Mouse (Mus musculus) hematopoietic stem cell, adult 5-6 weeks (primary cell): ENCODE data around the gene Rtl10. TPM values are rescaled to one million over a fixed set of nuclear protein-coding genes. Genes with fewer than 3 reads are reported as not detected.

Experiments used
- ATAC-seq, 2 experiments: fragments of 125-278 bp in 1 of 2; replicated peaks in 1 of 2; 2 replicates each; pipeline ENCODE4 v1.8.0; 2016 to 2017; ENCODE audit warnings: inconsistent platforms in 2 of 2, mild to moderate bottlenecking in 2 of 2, moderate number of reproducible peaks in 2 of 2, low read depth in 1 of 2, moderate TSS enrichment in 1 of 2; ENCODE audit not compliant: low FRiP score in 2 of 2, poor library complexity in 2 of 2, severe bottlenecking in 2 of 2, insufficient read depth in 1 of 2, low TSS enrichment in 1 of 2
- total RNA-seq: library from RNA; stranded (forward); fragments of 172-1452, 232-1000 nt; gene quantifications from 2 replicates; pipeline ENCODE4 v1.2.3, GENCODE M21; 2017

The Rtl10 gene
- total RNA-seq, 1 experiment from 2014 or later: 8.4 TPM

GRCm38 (mm10) chr16:18474021-18474420 lies 24.7 kb upstream of the Rtl10 start:
- ATAC-seq: no peak

DNA sequence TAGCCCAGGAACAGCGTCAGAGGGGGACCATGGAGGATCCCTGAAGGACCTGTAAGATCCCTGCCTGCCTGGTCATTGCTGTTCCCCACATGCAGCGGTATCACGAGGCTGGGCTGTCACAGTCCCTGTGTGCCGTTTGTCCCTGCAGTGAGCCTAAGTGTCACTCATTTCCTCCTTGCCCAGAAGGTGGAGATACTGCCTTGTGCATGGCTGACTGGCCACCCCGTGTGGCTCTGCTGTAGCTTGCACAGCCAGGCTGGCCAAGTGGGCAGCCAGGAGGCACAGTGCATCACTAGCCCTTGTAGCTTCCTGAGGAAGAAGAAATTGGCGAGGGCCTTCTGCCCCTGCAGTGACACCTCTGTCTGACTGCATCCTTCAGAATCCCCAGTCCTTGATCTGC lies 20.7 kb upstream of the Rtl10 start:
- ATAC-seq: no peak

DNA sequence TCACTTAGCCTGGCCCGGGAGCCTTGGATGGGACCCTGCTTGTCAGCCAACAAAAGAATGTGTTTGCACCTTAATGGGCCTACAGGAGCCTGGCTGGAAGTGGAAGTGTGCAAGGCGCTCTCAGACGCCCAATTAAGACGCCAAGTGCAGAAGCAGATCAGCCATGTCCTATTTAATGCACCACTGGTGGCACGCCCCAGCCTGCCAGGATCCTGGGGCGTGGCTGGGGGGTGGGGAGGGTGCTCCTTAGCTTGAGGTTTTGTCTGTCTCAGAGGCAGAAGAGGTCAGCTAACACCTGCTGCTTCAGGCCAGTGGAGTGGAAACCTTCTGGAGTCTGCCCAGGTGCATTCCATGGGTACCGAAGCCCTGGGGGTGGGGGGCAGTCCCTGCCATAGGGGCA lies 19.0 kb upstream of the Rtl10 start:
- no peak for ATAC-seq

DNA sequence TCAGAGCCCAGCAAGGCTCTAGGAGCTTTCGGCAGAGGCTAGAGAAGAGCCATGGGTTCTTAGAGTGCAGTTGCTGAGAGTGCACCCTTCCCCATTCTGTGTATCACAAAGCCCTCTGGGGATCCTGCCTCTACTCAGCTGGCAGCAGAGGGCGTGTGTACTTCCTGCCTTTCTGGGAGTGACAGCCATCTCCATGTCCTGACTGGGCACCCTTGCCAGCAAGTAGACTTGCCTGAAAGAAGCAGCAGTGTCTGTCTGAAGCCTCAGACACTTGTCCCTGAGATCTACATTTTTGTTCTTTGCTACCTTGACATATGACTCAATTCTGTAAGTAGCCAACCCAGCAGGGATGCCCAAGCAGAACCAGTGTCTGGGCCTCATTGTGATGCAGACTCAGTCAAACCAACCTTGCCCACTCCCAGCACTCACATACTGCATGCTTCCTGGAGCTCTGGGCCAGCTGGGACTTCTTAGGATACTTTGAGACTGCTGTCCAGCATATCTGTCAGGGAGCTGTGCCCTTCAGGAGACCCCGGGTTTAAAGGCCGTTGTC lies 17.7 kb upstream of the Rtl10 start:
- ATAC-seq: no peak

- ATAC-seq: no peak
Measured at GRCm38 (mm10) chr16:18482431-18482830, 16.3 kb upstream of the Rtl10 start.

- no peak for ATAC-seq
Measured at GRCm38 (mm10) chr16:18483839-18484238, 14.9 kb upstream of the Rtl10 start.

DNA sequence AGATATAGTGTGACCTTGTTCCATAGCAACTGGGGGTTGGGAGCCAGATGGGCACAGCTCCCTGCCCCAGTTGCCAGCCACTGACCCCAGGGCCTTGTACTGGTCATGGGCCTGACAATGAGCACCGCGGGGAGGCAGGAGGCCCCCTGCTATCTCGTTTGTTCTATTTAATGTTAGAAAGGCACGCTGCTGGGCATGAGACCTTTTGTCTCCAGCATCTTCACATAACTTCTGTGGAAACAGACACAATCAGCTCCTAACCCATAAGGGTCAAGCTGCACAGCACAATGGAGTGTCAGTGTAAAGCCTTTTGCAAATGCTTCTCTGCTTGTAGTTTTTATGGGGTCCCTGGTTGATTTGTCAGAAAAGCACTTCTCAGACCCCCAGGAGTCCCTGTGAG lies 14.3 kb upstream of the Rtl10 start:
- no peak for ATAC-seq

DNA sequence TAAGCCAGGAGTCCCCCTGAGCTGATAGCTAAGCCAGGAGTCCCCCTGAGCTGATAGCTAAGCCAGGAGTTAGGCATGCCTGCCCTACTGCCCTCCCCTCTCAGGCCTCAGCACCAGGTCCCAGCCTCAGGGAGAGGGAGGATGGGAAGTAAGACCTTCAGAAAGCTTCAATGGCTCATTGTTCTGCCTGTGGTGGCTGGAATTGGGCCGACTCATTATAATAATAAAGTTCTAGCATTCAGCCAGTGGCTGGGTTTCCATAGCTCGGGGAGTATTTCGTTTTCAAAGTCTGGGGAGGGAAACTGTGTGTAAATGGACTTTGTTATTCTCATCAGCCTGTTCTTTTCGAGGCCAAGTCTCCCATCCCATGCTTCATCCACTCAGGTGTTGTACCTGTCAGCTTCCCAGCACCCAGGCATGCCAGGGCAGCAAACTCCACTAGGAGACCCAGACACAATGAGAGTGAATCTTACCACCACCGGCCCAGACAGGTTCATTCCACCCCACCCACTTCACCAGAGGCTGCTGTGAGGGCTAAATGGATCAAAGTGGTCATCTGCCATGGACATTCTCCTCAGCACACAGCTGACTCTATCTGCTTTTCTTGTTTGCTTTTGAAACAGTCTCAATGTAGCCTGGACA lies 13.8 kb upstream of the Rtl10 start:
- ATAC-seq: no peak

GRCm38 (mm10) chr16:18486126-18486525 lies 12.6 kb upstream of the Rtl10 start:
- ATAC-seq: no peak

GRCm38 (mm10) chr16:18490281-18490680 lies 8.4 kb upstream of the Rtl10 start:
- ATAC-seq: no peak

DNA sequence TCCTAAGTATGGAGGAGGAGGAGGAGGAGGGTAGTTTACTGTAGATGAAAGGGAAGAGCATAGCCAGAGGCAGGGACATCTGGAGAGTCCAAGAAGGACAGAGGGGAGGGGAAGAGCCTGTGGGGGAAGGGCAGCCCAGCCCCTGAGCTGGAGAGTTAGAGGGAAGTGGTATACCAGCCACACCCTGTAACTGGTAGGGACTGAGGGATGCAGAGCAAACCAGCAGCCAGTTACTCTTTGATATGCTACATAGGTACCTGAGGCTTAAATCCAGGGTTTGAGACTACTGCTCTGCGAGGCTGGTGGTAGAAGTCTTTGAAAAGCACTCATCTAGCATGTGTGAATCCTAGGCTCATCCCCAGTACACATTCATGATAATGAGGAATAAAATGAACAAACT lies 7.8 kb upstream of the Rtl10 start:
- no peak for ATAC-seq

DNA sequence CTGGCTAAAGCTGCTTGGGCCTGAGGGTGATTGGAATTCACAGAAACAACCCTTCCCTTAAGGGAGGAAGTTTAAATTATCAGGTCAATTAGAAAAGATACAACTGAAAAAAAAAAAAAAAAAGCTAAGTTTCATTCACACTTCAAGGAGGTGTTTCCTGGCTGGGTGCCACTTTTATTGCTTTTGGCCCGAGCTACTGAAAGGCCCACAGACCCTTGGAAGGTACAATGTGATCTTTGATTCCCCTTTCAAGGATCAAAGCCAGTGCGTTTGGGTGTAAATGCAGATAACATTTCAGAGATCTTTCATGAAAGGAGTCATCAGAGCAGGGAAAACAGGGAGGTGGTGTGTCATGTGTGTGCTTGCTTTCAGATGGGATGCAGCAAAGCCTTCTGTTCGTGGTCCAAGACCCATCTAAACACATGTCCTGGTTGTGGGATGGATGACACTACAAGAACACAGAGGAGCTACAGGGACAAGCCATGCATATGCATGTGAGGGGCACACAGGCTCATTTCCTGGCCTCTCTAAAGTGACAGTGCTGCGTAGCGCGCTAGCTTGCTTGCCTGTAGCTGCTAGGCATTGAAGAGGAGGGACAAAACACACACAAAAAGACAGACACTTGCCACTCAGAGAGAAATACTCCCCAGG lies 711 bp upstream of the Rtl10 start:
- ATAC-seq: peak; percentile 37 to 47; a peak in 3 of 4 replicates

DNA sequence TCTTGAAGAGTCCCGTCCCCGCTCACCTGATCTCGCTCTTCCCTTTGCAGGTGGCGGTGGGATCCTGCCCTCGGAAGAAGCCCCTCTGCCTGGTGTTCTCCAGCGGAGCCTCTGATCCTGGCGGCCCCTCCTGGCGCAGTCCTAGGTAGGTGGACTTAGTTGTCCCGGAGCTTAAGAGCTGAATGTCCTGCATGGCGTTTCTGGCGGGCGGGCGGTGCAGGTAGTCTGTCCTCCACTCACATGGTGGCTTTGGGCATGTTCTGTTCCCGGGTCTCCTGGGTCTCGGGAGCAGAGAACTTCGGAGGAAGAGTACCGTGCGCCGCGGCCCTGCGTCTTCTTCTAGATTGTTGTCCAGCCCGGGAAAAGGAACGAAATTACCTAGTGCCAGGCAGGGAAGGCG lies 295 bp downstream of the Rtl10 start:
- ATAC-seq: peak; percentile 2 to 8; a peak in 1 of 4 replicates

DNA sequence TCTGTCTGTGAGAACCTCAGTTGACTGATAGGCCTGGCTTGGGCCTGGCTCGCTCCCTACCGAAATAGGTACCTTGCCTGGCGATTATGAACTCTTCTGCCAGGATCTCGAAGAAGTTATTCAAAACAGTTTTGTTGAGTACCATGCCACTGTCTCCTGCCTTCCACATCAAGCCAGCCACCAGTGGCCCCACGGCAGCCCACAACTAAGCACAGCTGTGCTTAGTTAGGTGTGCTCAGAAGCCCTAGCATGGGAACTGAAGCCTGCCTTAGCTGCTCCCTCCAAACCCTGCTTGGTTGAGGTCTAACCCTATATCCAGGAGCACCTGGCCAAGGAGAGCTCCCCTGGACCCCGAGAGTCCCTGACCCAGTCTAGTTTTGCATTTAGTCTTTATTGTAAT lies 2.8 kb downstream of the Rtl10 start:
- ATAC-seq: no peak

DNA sequence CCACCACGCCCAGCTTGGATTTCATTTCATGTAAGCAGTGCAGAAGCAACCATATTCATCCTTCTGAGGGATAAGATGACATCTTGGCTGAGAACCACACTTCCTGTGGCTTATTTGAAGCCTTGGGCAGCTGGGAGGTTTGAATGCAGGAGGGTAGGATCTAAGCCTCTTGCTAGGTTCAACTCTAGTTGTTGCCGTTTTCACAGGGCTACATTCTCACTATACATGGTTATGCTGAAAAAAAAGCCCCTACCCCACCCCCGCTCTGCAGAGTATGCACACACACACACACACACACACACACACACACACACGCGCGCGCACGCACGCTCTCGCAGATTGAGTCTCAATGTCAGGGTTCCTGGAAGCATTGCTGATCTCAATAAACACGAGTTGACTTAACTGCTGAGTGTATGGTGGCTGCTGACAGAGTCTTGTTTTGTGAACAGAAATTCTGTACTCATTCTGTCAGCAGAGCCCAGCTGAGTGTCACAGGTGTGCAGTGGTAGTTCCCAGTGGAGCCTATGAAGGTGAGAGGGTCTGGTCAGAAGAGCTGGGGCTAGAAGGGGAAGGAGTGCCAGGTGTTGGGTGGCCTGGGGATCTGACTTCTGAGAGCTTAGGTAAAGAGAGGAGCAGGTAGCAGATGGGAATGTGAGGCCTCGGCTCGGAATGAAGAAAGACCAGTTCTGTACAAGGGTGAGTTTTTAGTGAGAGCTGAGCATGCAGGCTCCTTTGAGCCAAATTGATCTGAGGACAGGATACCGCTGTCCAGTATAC lies 5.1 kb downstream of the Rtl10 start:
- no peak for ATAC-seq

DNA sequence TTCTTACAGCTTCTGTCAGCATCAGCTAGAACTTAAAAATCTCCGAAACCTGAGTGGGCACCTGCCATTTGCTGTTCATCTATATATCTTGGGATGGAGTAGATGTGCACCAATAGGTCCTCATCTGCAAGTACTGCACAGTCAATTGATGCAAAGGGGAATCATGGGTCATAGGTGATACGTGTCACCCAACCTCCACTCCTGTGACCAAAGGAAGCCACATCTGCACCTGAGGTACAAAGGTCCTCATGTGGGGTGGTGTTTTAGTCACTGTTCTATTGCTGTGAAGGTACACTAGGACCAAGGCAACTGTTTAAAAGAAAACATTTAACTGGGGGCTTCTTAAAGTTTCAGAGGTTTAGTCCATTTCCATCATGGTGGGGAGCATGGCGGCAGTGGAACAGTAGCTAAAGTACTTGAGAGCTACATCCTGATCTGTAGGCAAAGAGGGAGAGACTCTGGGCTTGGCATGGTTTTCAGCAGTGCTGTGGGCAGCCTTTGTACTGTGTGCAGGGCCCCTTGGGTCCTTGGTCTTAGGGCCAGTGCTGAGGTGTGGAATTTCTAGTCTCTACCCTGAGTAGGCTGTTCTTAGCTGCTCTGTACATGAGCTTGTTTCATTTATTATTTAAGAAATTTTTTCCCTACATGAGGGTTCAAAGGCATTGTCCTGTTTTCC lies 8.0 kb downstream of the Rtl10 start:
- ATAC-seq: no peak

- ATAC-seq: no peak
Measured at GRCm38 (mm10) chr16:18507200-18507549, 8.5 kb downstream of the Rtl10 start.

- no peak for ATAC-seq
Measured at GRCm38 (mm10) chr16:18511741-18512140, 13.0 kb downstream of the Rtl10 start.
